Mouse (Mus musculus): ENCODE results near the gene Gm42372.

- no peak for TF ChIP-seq CHD2 (IDR thresholded peaks at IDR 0.05; ENCODE audit: low read length)
- TF ChIP-seq POLR2A (IDR thresholded peaks at IDR 0.05; ENCODE audit: low read depth, low read length) = no peak
- TF ChIP-seq CTCF (conservative IDR thresholded peaks at IDR 0.05 in 1 of 2, IDR thresholded peaks at IDR 0.05 in 1 of 2; ENCODE audit: low read depth in 2 of 2, low read length in 2 of 2) = no peak
- TF ChIP-seq MAX (IDR thresholded peaks at IDR 0.05; ENCODE audit: low read length) = no peak
Measured at GRCm38 (mm10) chr7:16999233-16999632, 16.3 kb downstream of the Gm42372 start.
